Comparison of ENCODE assay signal across 8 mouse cellular contexts in the genomic region with DNA sequence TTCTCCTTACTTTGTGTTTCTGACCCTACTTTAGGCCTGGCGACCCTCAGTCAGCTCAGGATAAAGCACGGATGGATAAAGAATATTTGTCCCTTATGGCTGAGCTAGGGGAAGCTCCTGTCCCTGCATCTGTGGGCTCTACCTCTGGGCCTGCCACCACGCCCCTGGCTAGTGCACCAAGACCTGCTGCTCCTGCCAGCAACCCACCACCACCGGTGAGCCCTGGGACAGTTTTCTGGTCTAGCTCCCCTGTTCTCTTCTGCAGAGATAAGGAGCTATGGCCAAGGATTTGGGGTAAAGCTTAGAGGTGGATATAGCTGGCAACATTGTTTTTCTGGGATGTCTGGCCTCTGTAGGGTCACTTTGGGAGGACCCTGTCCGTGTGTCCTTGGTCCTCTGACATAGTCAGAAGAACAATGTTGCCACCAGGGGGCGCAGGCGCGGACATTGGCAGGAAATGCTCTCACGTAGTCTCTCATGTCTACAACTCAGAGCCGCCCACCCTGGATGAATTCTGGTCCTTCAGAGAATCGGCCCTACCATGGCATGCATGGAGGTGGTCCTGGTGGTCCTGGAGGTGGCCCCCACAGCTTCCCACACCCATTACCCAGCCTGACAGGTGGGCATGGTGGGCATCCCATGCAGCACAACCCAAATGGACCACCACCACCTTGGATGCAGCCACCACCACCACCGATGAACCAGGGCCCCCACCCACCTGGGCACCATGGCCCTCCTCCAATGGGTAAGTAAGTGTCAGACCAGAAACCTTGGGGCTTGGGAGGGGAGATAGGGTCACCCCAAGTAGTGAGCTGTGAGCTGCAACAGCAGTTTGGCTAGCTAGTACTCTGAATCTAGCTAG. TPM values are rescaled to one million over a fixed set of nuclear protein-coding genes. Genes with fewer than 3 reads are reported as not detected.
DNase-seq lines count a peak whose midpoint lies in the region; ATAC-seq and TF ChIP-seq lines count a peak whose summit lies in the region.

No protein-coding gene starts in this region.

- H3K27me3 ChIP-seq in heart, postnatal 0 days (ENCODE audit: control insufficient read depth, insufficient read depth, low read length) = no peaks in the 10 kb centered on the region

- H3K27ac ChIP-seq in bone marrow, adult 2 months (ENCODE audit: control insufficient read depth, insufficient read depth, low read depth, low read length, poor library complexity) = no peak overlapping the region
- peak overlapping the region; percentile 59; the same call in 1 of the 2 replicates for H3K27ac ChIP-seq in heart, postnatal 0 days (ENCODE audit: low read depth)

- H3K4me3 ChIP-seq in bone marrow, adult 2 months (replicated peaks; ENCODE audit: control insufficient read depth, low read depth, low read length) = no peak overlapping the region
- no peak overlapping the region for H3K4me3 ChIP-seq in heart, postnatal 0 days (ENCODE audit: low read depth, low read length)
- H3K4me3 ChIP-seq in lung, adult 2 months (replicated peaks; ENCODE audit: extremely low read depth, low read depth, low read length) = no peak overlapping the region

- DNase-seq in heart, postnatal 0 days (ENCODE audit: low spot score) = peak; percentile 71
- DNase-seq in layer of hippocampus, adult 11-12 months (ENCODE audit: low spot score) = peak; percentile 79
- DNase-seq in lung, adult 2 months = peak; percentile 74
- peak; percentile 84 for DNase-seq in ovary, postnatal 14 days (ENCODE audit: low spot score)
- DNase-seq in thymus, postnatal 14 days = peak; percentile 91

- H3K9ac ChIP-seq in heart, postnatal 0 days (replicated peaks; ENCODE audit: low read depth, low read length) = no peak overlapping the region

- H3K9me3 ChIP-seq in heart, postnatal 0 days (replicated peaks; ENCODE audit: control insufficient read depth, low read length) = no peaks in the 10 kb centered on the region

- no peaks in the 10 kb centered on the region for H3K4me1 ChIP-seq in bone marrow, adult 2 months (ENCODE audit: control insufficient read depth, insufficient read depth, low read length)
- peaks cover 17% of the 10 kb centered on the region; the same call in 1 of the 2 replicates for H3K4me1 ChIP-seq in heart, postnatal 0 days (ENCODE audit: control insufficient read depth, insufficient read depth)
- H3K4me1 ChIP-seq in lung, adult 2 months (ENCODE audit: control insufficient read depth, insufficient read depth, low read length) = peaks cover 9% of the 10 kb centered on the region

- TF ChIP-seq POLR2A in bone marrow, adult 2 months (IDR thresholded peaks at IDR 0.05; ENCODE audit: borderline replicate concordance, control insufficient read depth, low read depth, low read length) = no peak
- no peak for TF ChIP-seq POLR2A in lung, adult 2 months (IDR thresholded peaks at IDR 0.05; ENCODE audit: borderline replicate concordance, extremely low read depth, low read depth, low read length)

- peaks cover 89% of the 10 kb centered on the region for H3K36me3 ChIP-seq in heart, postnatal 0 days (replicated peaks; ENCODE audit: control insufficient read depth, insufficient read depth, low read length)

- peak; percentile 64 for ATAC-seq in CD4-positive, CD25-positive, alpha-beta regulatory T cell, adult 4 months
- peak; percentile 74 for ATAC-seq in erythroid progenitor cell, adult 5-6 weeks (replicated peaks; ENCODE audit: low FRiP score, poor library complexity, severe bottlenecking)
- peak; percentile 57 for ATAC-seq in heart, postnatal 0 days (ENCODE audit: insufficient read depth, low read depth)

- H3K4me2 ChIP-seq in heart, postnatal 0 days (ENCODE audit: low read depth, low read length) = no peak overlapping the region

- TF ChIP-seq EP300 in heart, postnatal 0 days (IDR thresholded peaks at IDR 0.05; ENCODE audit: low read depth) = no peak

- WGBS in bone marrow, adult 2 months = 46% methylated on average over 12 of the region's 12 CpGs
- WGBS in heart, postnatal 0 days = 42% methylated on average over 12 of the region's 12 CpGs
- 51% methylated on average over 12 of the region's 12 CpGs for WGBS in lung, adult 2 months

- peak; percentile 88 for TF ChIP-seq CTCF in bone marrow, adult 2 months (IDR thresholded peaks at IDR 0.05; ENCODE audit: control insufficient read depth, insufficient read depth, low read length)
- TF ChIP-seq CTCF in heart, postnatal 0 days (IDR thresholded peaks at IDR 0.05; ENCODE audit: low read depth) = peak; percentile 78
- TF ChIP-seq CTCF in lung, adult 2 months (IDR thresholded peaks at IDR 0.05; ENCODE audit: insufficient read depth, low read length) = peak; percentile 80

RNA-seq across cellular contexts. Expression of a gene that starts 10.3 kb away (rescaled TPM):
- polyA plus RNA-seq in CD4-positive, CD25-positive, alpha-beta regulatory T cell, adult 4 months (2017; shearing (Covaris generic)) = 10 to 100 TPM; 55.3 to 56.7 TPM
- polyA plus RNA-seq in bone marrow, adult 2 months (2011; ENCODE audit: insufficient read depth, insufficient read length, low replicate concordance, missing spikeins) = 120 and 184 TPM in 2 replicates
- total RNA-seq in erythroid progenitor cell, adult 5-6 weeks (2015; ENCODE audit: low replicate concordance) = 145 and 153 TPM in 2 replicates
- 171 and 223 TPM in 2 replicates for total RNA-seq in erythroid progenitor cell, adult 5-6 weeks (2017; ENCODE audit: low replicate concordance)
- 41.8 and 94.6 TPM in 2 replicates for total RNA-seq in heart, postnatal 0 days (2014; rRNA removed; ENCODE audit: low replicate concordance)
- 31.8 and 38.3 TPM in 2 replicates for polyA plus RNA-seq in heart, postnatal 0 days (2015; fragmentation: Nextera tagmentation; extraction: Ambion mirVana)
- polyA plus RNA-seq in lung, adult 2 months (2012; rRNA removed) = 136 and 194 TPM in 2 replicates

RNA-seq across cellular contexts. Expression of a gene that starts 10.4 kb away (rescaled TPM):
- 10 to 100 TPM in 1 of 2 experiments, 1 to 10 TPM in 1; 2.0 to 14.2 TPM for polyA plus RNA-seq in CD4-positive, CD25-positive, alpha-beta regulatory T cell, adult 4 months (2017; shearing (Covaris generic))
- 3.7 and 4.3 TPM in 2 replicates for polyA plus RNA-seq in bone marrow, adult 2 months (2011; ENCODE audit: insufficient read depth, insufficient read length, low replicate concordance, missing spikeins)
- 2.2 and 4.6 TPM in 2 replicates for total RNA-seq in erythroid progenitor cell, adult 5-6 weeks (2015; ENCODE audit: low replicate concordance)
- total RNA-seq in erythroid progenitor cell, adult 5-6 weeks (2017; ENCODE audit: low replicate concordance) = 0.64 and 2.6 TPM in 2 replicates
- 451 and 487 TPM in 2 replicates for total RNA-seq in heart, postnatal 0 days (2014; rRNA removed; ENCODE audit: low replicate concordance)
- polyA plus RNA-seq in heart, postnatal 0 days (2015; fragmentation: Nextera tagmentation; extraction: Ambion mirVana) = 390 and 400 TPM in 2 replicates
- 32.8 and 135 TPM in 2 replicates for polyA plus RNA-seq in lung, adult 2 months (2012; rRNA removed)

RNA-seq across cellular contexts. Expression of a gene that starts 25.4 kb away (rescaled TPM):
- 100 to 1,000 TPM in 1 of 2 experiments, 10 to 100 TPM in 1; 80.3 to 117 TPM for polyA plus RNA-seq in CD4-positive, CD25-positive, alpha-beta regulatory T cell, adult 4 months (2017; shearing (Covaris generic))
- polyA plus RNA-seq in bone marrow, adult 2 months (2011; ENCODE audit: insufficient read depth, insufficient read length, low replicate concordance, missing spikeins) = 656 and 1,280 TPM in 2 replicates
- 42.3 and 47.2 TPM in 2 replicates for total RNA-seq in erythroid progenitor cell, adult 5-6 weeks (2015; ENCODE audit: low replicate concordance)
- 29.9 and 37.7 TPM in 2 replicates for total RNA-seq in erythroid progenitor cell, adult 5-6 weeks (2017; ENCODE audit: low replicate concordance)
- total RNA-seq in heart, postnatal 0 days (2014; rRNA removed; ENCODE audit: low replicate concordance) = 25.3 and 55.6 TPM in 2 replicates
- polyA plus RNA-seq in heart, postnatal 0 days (2015; fragmentation: Nextera tagmentation; extraction: Ambion mirVana) = 46.6 and 55.5 TPM in 2 replicates
- polyA plus RNA-seq in lung, adult 2 months (2012; rRNA removed) = 210 and 287 TPM in 2 replicates

RNA-seq across cellular contexts. Expression of a gene that starts 32.8 kb away (rescaled TPM):
- 100 to 1,000 TPM in 1 of 2 experiments, 10 to 100 TPM in 1; 77.5 to 135 TPM for polyA plus RNA-seq in CD4-positive, CD25-positive, alpha-beta regulatory T cell, adult 4 months (2017; shearing (Covaris generic))
- polyA plus RNA-seq in bone marrow, adult 2 months (2011; ENCODE audit: insufficient read depth, insufficient read length, low replicate concordance, missing spikeins) = 128 and 324 TPM in 2 replicates
- total RNA-seq in erythroid progenitor cell, adult 5-6 weeks (2015; ENCODE audit: low replicate concordance) = 14.7 and 19.8 TPM in 2 replicates
- 19.4 and 37.7 TPM in 2 replicates for total RNA-seq in erythroid progenitor cell, adult 5-6 weeks (2017; ENCODE audit: low replicate concordance)
- 48.4 and 59.1 TPM in 2 replicates for total RNA-seq in heart, postnatal 0 days (2014; rRNA removed; ENCODE audit: low replicate concordance)
- polyA plus RNA-seq in heart, postnatal 0 days (2015; fragmentation: Nextera tagmentation; extraction: Ambion mirVana) = 9.6 and 10.1 TPM in 2 replicates
- 303 and 441 TPM in 2 replicates for polyA plus RNA-seq in lung, adult 2 months (2012; rRNA removed)

RNA-seq across cellular contexts. Expression of a gene that starts 39.0 kb away (rescaled TPM):
- 10 to 100 TPM; 16.9 to 32.1 TPM for polyA plus RNA-seq in CD4-positive, CD25-positive, alpha-beta regulatory T cell, adult 4 months (2017; shearing (Covaris generic))
- 17.7 and 33.1 TPM in 2 replicates for polyA plus RNA-seq in bone marrow, adult 2 months (2011; ENCODE audit: insufficient read depth, insufficient read length, low replicate concordance, missing spikeins)
- 5.4 and 23.9 TPM in 2 replicates for total RNA-seq in erythroid progenitor cell, adult 5-6 weeks (2015; ENCODE audit: low replicate concordance)
- total RNA-seq in erythroid progenitor cell, adult 5-6 weeks (2017; ENCODE audit: low replicate concordance) = 10.0 and 17.1 TPM in 2 replicates
- 20.6 and 46.5 TPM in 2 replicates for total RNA-seq in heart, postnatal 0 days (2014; rRNA removed; ENCODE audit: low replicate concordance)
- polyA plus RNA-seq in heart, postnatal 0 days (2015; fragmentation: Nextera tagmentation; extraction: Ambion mirVana) = 20.1 and 20.3 TPM in 2 replicates
- polyA plus RNA-seq in lung, adult 2 months (2012; rRNA removed) = 52.1 and 56.2 TPM in 2 replicates
